Mouse (Mus musculus) lung, adult 2 months (tissue): Measurements from ENCODE around the gene Dapp1.

ENCODE experiments used
- CTCF ChIP-seq: fragments of 200-500 bp; IDR thresholded peaks from 2 replicates; pipeline ENCODE4 v1.5.1; 2011; ENCODE audit warnings: mild to moderate bottlenecking, low read length, control low read depth; ENCODE audit not compliant: insufficient read depth
- POLR2A ChIP-seq: fragments of 200-500 bp; IDR thresholded peaks from 2 replicates; pipeline ENCODE4 v1.6.1; 2011; ENCODE audit warnings: low read depth, mild to moderate bottlenecking, control low read depth, low read length, borderline replicate concordance; ENCODE audit errors: extremely low read depth

GRCm38 (mm10) chr3:138012351-138012750 is 31.0 kb upstream of the Dapp1 start:
- TF ChIP-seq CTCF: no peak
- TF ChIP-seq POLR2A: no peak
